Mouse (Mus musculus) lung, embryonic 15.5 days (tissue): ENCODE results near the gene Arfgef3. TPM values are rescaled to one million over a fixed set of nuclear protein-coding genes. Genes with fewer than 3 reads are reported as not detected.
"Not testable (repeated sequence)": the region's sequence is repeated elsewhere in the genome, so short reads cannot be mapped to it uniquely, and the experiment has no call there.

Experiments
- ATAC-seq: fragments of 200-750 bp; cut with Nextera tagmentation; 2 replicates; pipeline ENCODE4 v1.8.0; 2017; ENCODE audit warnings: moderate number of reproducible peaks, borderline replicate concordance; ENCODE audit not compliant: low FRiP score, low TSS enrichment; ENCODE audit errors: extremely low read depth
- H3K27ac ChIP-seq: fragments of 300-500 bp; sonication (generic); 2 replicates; pipeline ENCODE4 v1.5.1; 2015; ENCODE audit warnings: moderate library complexity, mild to moderate bottlenecking, inconsistent platforms
- H3K27me3 ChIP-seq: fragments of 300-500 bp; sonication (generic); 2 replicates; pipeline ENCODE4 v1.6.1; 2015; ENCODE audit warnings: inconsistent platforms
- H3K36me3 ChIP-seq: fragments of 300-500 bp; sonication (generic); 2 replicates; pipeline ENCODE4 v1.6.1; 2015; ENCODE audit warnings: inconsistent platforms
- H3K4me1 ChIP-seq: fragments of 300-500 bp; sonication (generic); 2 replicates; pipeline ENCODE4 v1.6.1; 2015; ENCODE audit warnings: inconsistent platforms
- H3K4me2 ChIP-seq: fragments of 300-500 bp; sonication (generic); 2 replicates; pipeline ENCODE4 v1.6.1; 2015; ENCODE audit warnings: inconsistent platforms, mild to moderate bottlenecking, moderate library complexity
- H3K4me3 ChIP-seq: fragments of 300-500 bp; sonication (generic); 2 replicates; pipeline ENCODE4 v1.5.1; 2015; ENCODE audit warnings: mild to moderate bottlenecking, inconsistent platforms
- H3K9ac ChIP-seq: fragments of 300-500 bp; sonication (generic); 2 replicates; pipeline ENCODE4 v1.6.1; 2015; ENCODE audit warnings: inconsistent platforms
- H3K9me3 ChIP-seq: fragments of 300-500 bp; sonication (generic); 2 replicates; pipeline ENCODE4 v1.6.1; 2016; ENCODE audit warnings: inconsistent platforms
- WGBS: fragments of 180-500 bp; shearing (Covaris S2); methylation state at CpG from one replicate; pipeline ENCODE4 v1.1.7; 2015; 5-methylcytosine and 5-hydroxymethylcytosine counted together
- polyA plus RNA-seq: library from polyadenylated mRNA; unstranded; fragments of >200 nt; fragmentation: Nextera tagmentation; extraction: Ambion mirVana; gene quantifications from 2 replicates; pipeline ENCODE4 v1.2.1, GENCODE M21; 2015

Arfgef3 gene
- polyA plus RNA-seq, 1 experiment from 2014 or later, result 1.6 TPM

DNA sequence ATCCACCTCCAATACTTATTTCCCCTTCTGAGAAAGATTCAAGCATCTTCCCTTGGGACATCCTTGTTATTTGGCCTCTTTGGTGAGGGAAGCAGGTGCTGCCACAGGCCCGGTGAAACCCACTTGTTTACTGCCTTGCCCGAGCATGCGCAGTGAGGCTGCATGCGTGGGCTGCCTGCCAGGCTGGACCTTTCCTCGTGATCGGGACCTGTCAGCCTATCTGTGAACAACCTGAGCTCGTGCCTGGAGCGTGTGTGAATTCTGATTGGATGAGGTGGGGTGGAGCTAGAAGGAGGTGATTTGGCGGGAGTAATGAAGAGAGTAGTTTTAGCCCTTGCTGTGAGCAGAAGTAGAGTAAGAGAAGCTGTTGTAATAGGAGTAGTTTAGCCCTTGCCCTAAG lies 184.7 kb downstream of the Arfgef3 start:
- not testable (repeated sequence) for H3K4me1 ChIP-seq, H3K4me2 ChIP-seq, H3K36me3 ChIP-seq, H3K9me3 ChIP-seq, H3K27me3 ChIP-seq, H3K9ac ChIP-seq, H3K4me3 ChIP-seq, ATAC-seq, H3K27ac ChIP-seq
- WGBS, result 79% methylated on average over 9 of the region's 9 CpGs

DNA sequence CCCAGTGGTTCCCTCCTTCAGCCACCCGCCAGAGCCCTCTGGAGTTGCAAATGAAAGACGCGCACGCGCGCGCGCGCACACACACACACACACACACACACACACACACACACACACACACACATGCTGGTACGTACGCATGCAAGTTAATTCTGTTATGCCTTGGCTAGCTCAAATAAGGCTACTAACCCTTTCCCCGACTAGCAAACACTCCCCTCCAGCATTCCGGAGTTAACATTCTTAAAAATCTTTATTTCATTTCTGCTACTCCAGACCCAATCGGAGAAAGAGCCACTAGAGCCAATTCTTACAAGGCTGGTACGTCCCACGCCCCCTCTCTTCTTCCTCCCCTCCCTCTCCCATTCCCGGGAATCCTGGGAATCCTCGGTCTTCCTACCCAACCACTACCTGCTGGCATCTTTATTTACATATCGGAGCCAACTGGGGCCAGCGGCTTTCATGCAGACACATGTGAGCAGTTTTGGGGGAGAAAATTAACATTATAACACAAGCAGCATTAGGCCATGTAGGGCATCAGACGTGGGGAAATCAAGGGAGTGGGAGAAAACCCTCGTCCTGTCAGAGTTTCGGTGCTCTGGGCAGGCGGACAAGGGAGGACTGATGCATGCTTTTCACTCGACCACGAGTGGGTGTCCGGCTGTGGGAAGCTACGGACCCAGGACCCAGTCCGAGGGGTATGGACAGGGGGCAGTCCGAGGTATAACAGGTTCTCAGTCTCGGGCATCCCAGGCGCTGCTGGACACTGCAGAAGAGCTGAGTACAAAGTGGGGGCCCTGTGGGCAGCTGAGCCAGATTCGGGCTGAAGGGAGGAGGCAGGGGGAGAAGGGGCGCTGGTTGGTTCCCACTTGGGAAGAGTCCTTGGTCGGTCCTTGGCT lies 194.2 kb downstream of the Arfgef3 start:
- H3K9me3 ChIP-seq, result no peaks in the 10 kb centered on the region
- 0 out of 2 replicates have a peak overlapping the region, but pooled peaks have one; percentile 19 for H3K27ac ChIP-seq
- no peaks in the 10 kb centered on the region for H3K36me3 ChIP-seq
- no peak overlapping the region for H3K9ac ChIP-seq
- no peaks in the 10 kb centered on the region for H3K27me3 ChIP-seq
- WGBS, result 6% methylated on average over 35 of the region's 35 CpGs
- H3K4me2 ChIP-seq, result peak overlapping the region; percentile 75
- no peak for ATAC-seq
- H3K4me1 ChIP-seq, result peaks cover 10% of the 10 kb centered on the region
- peak overlapping the region; percentile 40 for H3K4me3 ChIP-seq

DNA sequence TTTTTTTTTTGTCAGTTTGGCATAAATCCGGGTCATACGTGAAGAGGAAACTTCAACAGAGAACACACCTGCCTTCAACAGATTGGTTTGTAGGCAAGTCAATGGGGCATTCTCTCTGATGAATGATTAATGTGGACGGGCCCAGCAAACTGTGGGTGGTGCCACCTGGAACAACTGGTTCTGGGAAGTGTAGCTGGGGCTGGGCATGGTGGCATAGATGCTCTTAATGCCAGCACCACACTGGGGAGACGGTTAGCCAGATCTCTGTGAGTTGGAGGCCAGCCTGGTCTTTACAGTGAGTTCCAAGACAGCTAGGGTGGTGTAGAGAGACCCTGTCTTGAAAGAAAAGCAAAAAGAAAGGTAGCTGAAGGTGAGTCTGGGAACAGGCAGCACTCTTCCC lies 196.4 kb downstream of the Arfgef3 start:
- Histone ChIP-seq H3K4me1 (peaks cover 10% of the 10 kb centered on the region), H3K36me3 (no peaks in the 10 kb centered on the region), H3K27ac (no peak overlapping the region), H3K4me2 (no peak overlapping the region), H3K9me3 (no peaks in the 10 kb centered on the region), H3K27me3 (no peaks in the 10 kb centered on the region), H3K9ac (no peak overlapping the region), H3K4me3 (no peak overlapping the region)
- ATAC-seq, result no peak
- WGBS, result 80% methylated on average over 4 of the region's 4 CpGs

DNA sequence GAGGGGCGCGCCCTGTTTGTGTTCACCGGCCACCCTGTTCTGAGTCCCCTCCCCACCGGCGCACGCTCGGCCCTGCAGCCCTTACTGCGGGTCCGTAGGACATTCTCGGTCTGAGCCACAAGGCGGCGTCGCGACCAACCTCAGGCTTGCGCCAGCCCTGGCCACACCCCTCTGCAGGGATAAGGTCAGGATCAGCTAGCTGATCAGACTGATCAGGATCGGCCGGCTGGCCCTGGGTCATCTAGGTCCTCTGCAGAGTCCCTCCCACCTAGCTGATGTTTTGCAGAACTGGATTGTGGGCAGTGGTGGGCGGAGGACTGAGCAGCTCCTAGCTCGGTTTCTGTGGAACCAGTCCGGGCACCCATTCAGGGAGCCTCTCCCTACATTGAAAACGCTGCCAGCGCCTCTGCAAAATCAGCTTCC lies 197.9 kb downstream of the Arfgef3 start, which contains the start of gene Hebp2:
Gene Hebp2, minus strand, starts transcription at position 264 of the 423 bp plus-strand sequence.
- 1% methylated on average over 22 of the region's 22 CpGs for WGBS
- Histone ChIP-seq H3K9ac (peak within 1 kb of the TSS; percentile 63), H3K27me3 (no peaks in the 10 kb centered on the region), H3K4me3 (peak within 1 kb of the TSS; percentile 63), H3K4me1 (peaks cover 10% of the 10 kb centered on the region), H3K9me3 (no peaks in the 10 kb centered on the region), H3K27ac (peak within 1 kb of the TSS; percentile 25; the same call in 1 of the 2 replicates), H3K36me3 (no peaks in the 10 kb centered on the region), H3K4me2 (peak within 1 kb of the TSS; percentile 96)
- peak; percentile 83 for ATAC-seq

DNA sequence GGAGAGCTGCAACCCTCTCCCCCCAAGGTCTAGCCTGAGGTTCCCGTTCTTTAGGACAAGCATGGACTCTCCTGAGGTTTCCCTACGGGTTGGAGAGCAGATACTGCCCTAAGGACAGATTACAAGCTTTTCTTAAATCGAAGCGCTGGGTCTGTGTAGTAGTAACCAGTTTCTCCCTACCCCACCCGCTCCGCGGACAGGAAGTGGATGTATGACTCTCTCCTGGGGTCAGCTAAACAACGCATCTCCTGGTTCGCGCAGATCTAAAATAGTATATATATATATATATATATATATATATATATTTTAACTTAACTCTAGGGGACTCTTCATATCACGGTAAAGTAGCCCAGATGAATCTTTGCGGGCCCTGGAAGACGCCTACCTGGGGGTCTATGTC lies 198.4 kb downstream of the Arfgef3 start:
- WGBS, result 2% methylated on average over 13 of the region's 13 CpGs
- ATAC-seq, result peak; percentile 14; the same call in 1 of the 2 replicates

DNA sequence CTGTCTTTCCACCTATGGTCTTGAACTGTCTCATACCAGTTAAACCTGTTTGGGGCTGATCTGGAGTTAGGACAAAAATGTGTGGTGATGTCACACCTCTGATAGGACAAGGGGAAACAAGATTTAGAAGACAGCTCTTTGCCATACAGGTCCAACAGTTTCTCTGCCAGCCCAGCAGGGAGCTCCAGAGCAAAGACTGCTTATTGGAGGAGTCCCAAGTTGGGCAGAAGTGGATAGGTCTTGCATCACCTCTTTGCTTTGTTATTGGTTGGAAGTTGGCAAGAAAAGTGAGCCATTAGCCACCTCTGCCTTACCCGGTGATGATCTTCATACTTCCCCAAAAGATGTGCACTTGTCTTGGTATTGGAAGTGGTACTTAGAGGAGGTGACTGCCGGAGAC lies 206.9 kb downstream of the Arfgef3 start:
- Histone ChIP-seq H3K4me2 (no peak overlapping the region), H3K9me3 (no peaks in the 10 kb centered on the region), H3K27ac (no peak overlapping the region), H3K4me3 (no peak overlapping the region), H3K36me3 (peaks cover 1% of the 10 kb centered on the region; the same call in 1 of the 2 replicates), H3K9ac (no peak overlapping the region), H3K27me3 (no peaks in the 10 kb centered on the region), H3K4me1 (no peaks in the 10 kb centered on the region)
- 87% methylated on average over 2 of the region's 2 CpGs for WGBS
- ATAC-seq, result no peak

More for the DNA sequence above, 198.4 kb downstream of the Arfgef3 start:
- no peak overlapping the region for H3K27ac ChIP-seq
- peaks cover 10% of the 10 kb centered on the region for H3K4me1 ChIP-seq
- H3K9ac ChIP-seq, result peak overlapping the region; percentile 63
- no peaks in the 10 kb centered on the region for H3K27me3 ChIP-seq
- peak overlapping the region; percentile 96 for H3K4me2 ChIP-seq
- H3K4me3 ChIP-seq, result peak overlapping the region; percentile 63
- no peaks in the 10 kb centered on the region for H3K9me3 ChIP-seq
- H3K36me3 ChIP-seq, result no peaks in the 10 kb centered on the region

DNA sequence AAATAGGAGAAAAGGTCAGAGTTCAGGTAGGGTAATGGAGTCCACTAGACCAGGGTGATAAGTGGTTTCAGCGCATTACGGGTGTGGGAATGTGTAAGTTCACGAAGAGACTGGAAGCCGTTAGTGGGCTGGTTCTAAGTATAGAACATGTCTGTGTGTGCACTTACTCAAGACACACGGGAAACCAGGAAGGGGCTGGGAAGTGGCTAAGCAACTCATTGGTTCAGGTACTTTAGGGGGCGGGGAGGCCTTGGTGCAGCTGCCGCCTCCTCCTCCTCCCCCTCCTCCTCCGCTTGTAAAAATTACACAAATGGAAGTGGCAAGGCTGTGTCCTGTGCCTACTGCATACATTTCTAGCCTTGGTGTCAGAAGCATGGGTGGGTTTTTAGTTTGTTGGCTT lies 211.5 kb downstream of the Arfgef3 start:
- peaks cover 8% of the 10 kb centered on the region; the same call in 1 of the 2 replicates for H3K36me3 ChIP-seq
- 58% methylated on average over 8 of the region's 8 CpGs for WGBS

More for the DNA sequence above, 211.5 kb downstream of the Arfgef3 start:
- no peak overlapping the region for H3K9ac ChIP-seq
- ATAC-seq, result no peak
- no peaks in the 10 kb centered on the region for H3K9me3 ChIP-seq
- no peak overlapping the region for H3K27ac ChIP-seq
- peaks cover 5% of the 10 kb centered on the region; the same call in 1 of the 2 replicates for H3K4me1 ChIP-seq
- no peaks in the 10 kb centered on the region for H3K27me3 ChIP-seq
- H3K4me3 ChIP-seq, result no peak overlapping the region
- H3K4me2 ChIP-seq, result no peak overlapping the region

Other genes starting within 250 kb of the Arfgef3 start
- gene Hebp2, start 197.9 kb downstream of the Arfgef3 start, polyA plus RNA-seq, result 8.7 and 11.6 TPM in 2 replicates
- gene Gm4922, start 42.8 kb upstream of the Arfgef3 start, polyA plus RNA-seq, result 0.10 TPM in 1 of 2 replicates, not detected in the other
- gene Perp, start 101.1 kb upstream of the Arfgef3 start, polyA plus RNA-seq, result 36.2 and 44.6 TPM in 2 replicates